Mouse (Mus musculus) forebrain, embryonic 14.5 days (tissue): ENCODE measurements at regions not wholly inside any gene's neighbourhood (a gene's known extent, or its start where the extent isn't known, plus 50 kb on each side); places are given as distances from the start of the nearest gene placed in this dataset.

Experiments
- ATAC-seq: fragments of 200-750 bp; cut with Nextera tagmentation; 2 replicates; pipeline ENCODE4 v1.8.0; 2017; ENCODE audit warnings: mild to moderate bottlenecking, moderate library complexity
- DNase-seq: peaks from one replicate; pipeline ENCODE4 v3.0.0-alpha.2; 2015; ENCODE audit warnings: low spot score
- H3K27ac ChIP-seq: fragments of 300-500 bp; sonication (generic); 2 replicates; pipeline ENCODE4 v1.5.1; 2014; ENCODE audit warnings: low read depth, mild to moderate bottlenecking, control low read depth, low read length, moderate library complexity
- H3K27me3 ChIP-seq: fragments of 300-500 bp; sonication (generic); replicated peaks from 2 replicates; pipeline ENCODE4 v1.6.1; 2014; ENCODE audit warnings: low read length, control low read depth, mixed read lengths; ENCODE audit not compliant: control insufficient read depth, insufficient read depth
- H3K36me3 ChIP-seq: fragments of 300-500 bp; sonication (generic); 2 replicates; pipeline ENCODE4 v1.6.1; 2014; ENCODE audit warnings: low read length, control low read depth; ENCODE audit not compliant: control insufficient read depth, insufficient read depth
- H3K4me1 ChIP-seq: fragments of 300-500 bp; sonication (generic); 2 replicates; pipeline ENCODE4 v1.6.1; 2014; ENCODE audit warnings: antibody characterized with exemption, low read length, control low read depth; ENCODE audit not compliant: control insufficient read depth, insufficient read depth
- H3K4me2 ChIP-seq: fragments of 300-500 bp; sonication (generic); 2 replicates; pipeline ENCODE4 v1.6.1; 2014; ENCODE audit warnings: mild to moderate bottlenecking, control low read depth, low read length
- H3K4me3 ChIP-seq: fragments of 300-500 bp; sonication (generic); 2 replicates; pipeline ENCODE4 v1.5.1; 2014; ENCODE audit warnings: low read depth, low read length, control low read depth
- H3K9ac ChIP-seq: fragments of 300-500 bp; sonication (generic); 2 replicates; pipeline ENCODE4 v1.6.1; 2014; ENCODE audit warnings: mild to moderate bottlenecking, low read length, control low read depth, moderate library complexity
- H3K9me3 ChIP-seq: fragments of 300-500 bp; sonication (generic); replicated peaks from 2 replicates; pipeline ENCODE4 v1.6.1; 2016; ENCODE audit warnings: low read length, control low read depth, mixed read lengths; ENCODE audit not compliant: control insufficient read depth
- WGBS: fragments of 180-500 bp; shearing (Covaris S2); extraction: QIAGEN DNeasy Blood & Tissue Kit; methylation state at CpG from one replicate; pipeline ENCODE4 v1.1.7; 2014; 5-methylcytosine and 5-hydroxymethylcytosine counted together

DNA sequence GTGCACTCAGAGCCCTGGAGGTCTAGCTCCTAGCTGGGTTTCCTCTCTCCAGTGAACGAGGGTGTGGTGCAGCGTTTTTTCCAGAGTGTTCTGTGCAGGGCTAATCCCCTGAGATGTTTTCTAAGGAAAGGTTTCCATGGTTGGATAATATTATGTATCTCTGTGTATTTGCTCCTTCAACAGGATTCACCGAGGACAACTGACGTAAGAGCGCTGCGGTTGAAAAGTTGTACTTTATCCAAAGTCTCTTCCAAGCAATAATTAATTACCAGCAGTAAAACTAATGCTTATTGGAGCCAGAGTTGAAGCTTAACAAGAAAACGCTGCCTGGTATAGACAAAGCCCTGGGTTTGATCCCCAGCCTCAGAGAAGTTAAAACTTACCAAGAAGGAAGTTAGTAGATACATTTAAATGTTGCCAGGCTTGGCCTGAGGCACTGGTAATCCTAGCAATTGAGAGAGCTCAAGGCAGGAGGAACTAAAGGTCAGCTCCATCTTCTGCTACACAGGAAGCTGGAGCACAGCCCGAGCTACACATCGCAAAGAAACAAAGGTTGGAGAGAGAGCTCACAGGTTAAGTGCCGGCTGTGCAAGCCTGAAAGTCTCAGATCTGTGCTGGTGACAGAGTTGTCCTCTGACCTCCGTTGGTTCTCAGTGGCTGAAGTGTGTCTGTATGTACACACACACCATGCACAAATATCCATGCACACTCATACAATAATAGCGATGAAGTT lies 51.2 kb upstream of the Rap1b start:
- 79% methylated on average over 12 of the region's 12 CpGs for WGBS
- Histone ChIP-seq H3K9ac (no peak overlapping the region), H3K36me3 (no peaks in the 10 kb centered on the region), H3K9me3 (no peaks in the 10 kb centered on the region), H3K4me3 (no peak overlapping the region), H3K27ac (no peak overlapping the region), H3K4me2 (no peak overlapping the region), H3K4me1 (no peaks in the 10 kb centered on the region), H3K27me3 (no peaks in the 10 kb centered on the region)
- DNase-seq (no peak), ATAC-seq (no peak)

DNA sequence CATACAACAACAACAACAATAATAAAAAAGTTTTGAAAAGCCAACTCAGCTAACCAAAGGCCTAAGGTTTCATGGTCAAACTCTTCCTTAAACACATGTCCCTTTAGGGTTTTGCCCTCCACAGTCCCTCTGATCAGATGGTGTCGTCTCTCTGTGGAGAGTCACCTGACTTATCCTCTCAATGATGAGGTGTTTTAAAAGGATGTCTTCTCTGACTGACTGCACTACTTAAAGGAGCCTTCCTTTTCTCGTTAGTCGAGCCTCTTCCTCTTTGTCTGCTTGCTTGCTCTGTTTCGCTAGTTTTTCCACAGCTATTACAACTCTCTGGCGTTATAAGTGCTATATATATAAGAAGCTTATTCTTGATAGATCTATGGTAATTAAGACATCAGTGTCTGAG lies 51.9 kb upstream of the Rap1b start:
- Histone ChIP-seq H3K9ac (no peak overlapping the region), H3K36me3 (no peaks in the 10 kb centered on the region), H3K4me1 (no peaks in the 10 kb centered on the region), H3K27ac (no peak overlapping the region), H3K4me2 (no peak overlapping the region), H3K27me3 (no peaks in the 10 kb centered on the region), H3K9me3 (no peaks in the 10 kb centered on the region), H3K4me3 (no peak overlapping the region)
- no peak for DNase-seq
- 66% methylated on average over 5 of the region's 5 CpGs for WGBS
- no peak for ATAC-seq

- Histone ChIP-seq H3K27ac (no peak overlapping the region), H3K4me1 (no peaks in the 10 kb centered on the region), H3K9me3 (no peaks in the 10 kb centered on the region), H3K4me3 (no peak overlapping the region), H3K36me3 (no peaks in the 10 kb centered on the region), H3K9ac (no peak overlapping the region), H3K4me2 (no peak overlapping the region), H3K27me3 (no peaks in the 10 kb centered on the region)
- WGBS = 93% methylated on average over 3 of the region's 3 CpGs
- DNase-seq = no peak
- ATAC-seq = no peak
Measured at GRCm38 (mm10) chr10:117898391-117898790, 52.6 kb upstream of the Rap1b start.

GRCm38 (mm10) chr10:117899410-117899935 lies 53.6 kb upstream of the Rap1b start:
- DNase-seq (no peak), ATAC-seq (no peak)
- H3K4me1 ChIP-seq = no peaks in the 10 kb centered on the region
- 70% methylated on average over 13 of the region's 13 CpGs for WGBS
- no peaks in the 10 kb centered on the region for H3K36me3 ChIP-seq
- H3K27me3 ChIP-seq = no peaks in the 10 kb centered on the region
- H3K4me2 ChIP-seq = no peak overlapping the region
- no peaks in the 10 kb centered on the region for H3K9me3 ChIP-seq
- no peak overlapping the region for H3K27ac ChIP-seq
- no peak overlapping the region for H3K9ac ChIP-seq
- no peak overlapping the region for H3K4me3 ChIP-seq

DNA sequence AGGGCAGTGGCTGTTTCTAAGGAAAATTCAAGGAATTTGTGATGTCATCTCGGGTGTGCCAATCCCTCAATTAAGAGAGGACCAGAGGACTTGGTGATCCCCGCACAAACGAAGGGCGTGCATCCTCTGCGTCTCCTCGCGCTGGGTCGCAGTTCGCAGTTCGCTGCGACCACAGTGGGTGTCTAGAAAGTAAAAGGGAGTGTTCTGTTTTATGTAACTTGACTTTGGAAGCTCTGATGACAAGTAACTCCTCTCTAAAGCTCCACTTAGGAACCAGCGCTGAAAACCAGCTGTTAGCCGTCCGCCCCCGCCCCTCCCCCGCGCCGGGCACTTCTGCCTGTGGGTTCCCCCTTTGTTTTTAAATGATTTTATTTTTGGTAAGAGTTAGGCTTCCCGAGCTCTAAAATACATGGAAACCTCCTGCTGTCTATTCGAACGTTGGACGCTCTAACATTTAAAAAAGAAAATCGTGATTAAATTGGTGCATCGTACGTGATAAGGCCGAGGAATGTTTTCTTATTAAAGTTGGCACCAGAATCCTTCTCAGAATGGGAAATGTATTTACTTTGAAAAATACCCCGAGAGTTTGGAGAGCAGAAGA lies 59.9 kb upstream of the Rap1b start:
- DNase-seq (peak; percentile 47), ATAC-seq (peak; percentile 29)
- Histone ChIP-seq H3K4me3 (peak overlapping the region; percentile 29), H3K4me1 (no peaks in the 10 kb centered on the region), H3K36me3 (no peaks in the 10 kb centered on the region), H3K9ac (peak overlapping the region; percentile 47), H3K27me3 (no peaks in the 10 kb centered on the region), H3K4me2 (peak overlapping the region; percentile 69), H3K9me3 (no peaks in the 10 kb centered on the region), H3K27ac (no peak overlapping the region)
- 15% methylated on average over 27 of the region's 27 CpGs for WGBS

DNA sequence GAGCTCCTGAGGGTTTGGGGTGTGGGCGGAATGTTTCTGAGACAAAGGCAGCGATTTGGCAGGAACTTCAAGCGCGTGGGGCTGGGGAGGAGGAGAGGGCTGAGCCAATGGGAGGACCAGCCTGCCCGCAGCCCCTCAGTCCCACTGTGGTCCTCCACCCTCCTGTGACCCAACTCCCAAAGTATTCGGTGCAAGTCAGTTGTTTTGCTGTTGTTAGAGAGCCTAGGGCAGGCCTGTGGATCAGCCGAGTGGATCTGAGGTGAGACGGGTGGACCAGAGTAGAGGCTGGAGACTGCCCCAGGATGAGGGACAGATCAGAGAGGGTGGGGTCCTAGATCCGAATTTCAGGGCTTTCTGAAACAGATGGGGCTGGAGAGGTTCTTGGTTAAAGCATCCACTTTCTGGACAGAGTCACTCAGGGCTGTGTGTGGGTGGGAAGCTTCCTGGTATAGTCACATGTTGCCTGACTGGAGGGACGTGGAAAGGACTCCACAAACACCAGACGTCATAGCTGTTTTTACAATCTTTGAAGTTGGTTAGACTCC lies 60.5 kb upstream of the Rap1b start:
- ATAC-seq (peak; percentile 91), DNase-seq (peak; percentile 80)
- Histone ChIP-seq H3K27me3 (no peaks in the 10 kb centered on the region), H3K9me3 (no peaks in the 10 kb centered on the region), H3K4me2 (peak overlapping the region; percentile 69), H3K36me3 (no peaks in the 10 kb centered on the region), H3K27ac (no peak overlapping the region), H3K4me1 (no peaks in the 10 kb centered on the region), H3K4me3 (peak overlapping the region; percentile 29), H3K9ac (peak overlapping the region; percentile 47)
- 19% methylated on average over 11 of the region's 11 CpGs for WGBS

GRCm38 (mm10) chr10:117908079-117908675 lies 62.3 kb upstream of the Rap1b start:
- Histone ChIP-seq H3K27ac (no peak overlapping the region), H3K27me3 (no peaks in the 10 kb centered on the region), H3K9me3 (no peaks in the 10 kb centered on the region), H3K9ac (no peak overlapping the region), H3K36me3 (no peaks in the 10 kb centered on the region), H3K4me1 (no peaks in the 10 kb centered on the region), H3K4me2 (no peak overlapping the region), H3K4me3 (no peak overlapping the region)
- no peak for ATAC-seq
- WGBS = 70% methylated on average over 16 of the region's 16 CpGs
- no peak for DNase-seq

GRCm38 (mm10) chr10:117909155-117909554 lies 63.3 kb upstream of the Rap1b start:
- Histone ChIP-seq H3K27ac (no peak overlapping the region), H3K4me2 (no peak overlapping the region), H3K9me3 (no peaks in the 10 kb centered on the region), H3K9ac (no peak overlapping the region), H3K4me3 (no peak overlapping the region), H3K4me1 (no peaks in the 10 kb centered on the region), H3K36me3 (no peaks in the 10 kb centered on the region), H3K27me3 (no peaks in the 10 kb centered on the region)
- 82% methylated on average over 4 of the region's 4 CpGs for WGBS
- ATAC-seq = no peak
- no peak for DNase-seq
